Mouse (Mus musculus) olfactory bulb, adult 2 months (tissue): Measurements from ENCODE around the gene Nelfb. TPM values are rescaled to one million over a fixed set of nuclear protein-coding genes. Genes with fewer than 3 reads are reported as not detected.
"Not testable (repeated sequence)": the region's sequence is repeated elsewhere in the genome, so short reads cannot be mapped to it uniquely, and the experiment has no call there.

Source experiments
- H3K27ac ChIP-seq: fragments of 200-500 bp; 2 replicates; pipeline ENCODE4 v1.5.1; 2012; ENCODE audit warnings: low read depth, low read length; ENCODE audit not compliant: insufficient read depth
- H3K4me1 ChIP-seq: fragments of 200-500 bp; 2 replicates; pipeline ENCODE4 v1.6.1; 2012; ENCODE audit warnings: low read length; ENCODE audit not compliant: control insufficient read depth, insufficient read depth
- H3K4me3 ChIP-seq: fragments of 200-500 bp; 2 replicates; pipeline ENCODE4 v1.5.1; 2012; ENCODE audit warnings: mild to moderate bottlenecking, low read depth, low read length, moderate library complexity; ENCODE audit not compliant: insufficient read depth
- CTCF ChIP-seq: fragments of 200-500 bp; IDR thresholded peaks from 2 replicates; pipeline ENCODE4 v1.5.1; 2012; ENCODE audit warnings: low read depth, mild to moderate bottlenecking, low read length, moderate library complexity; ENCODE audit not compliant: insufficient read depth
- POLR2A ChIP-seq: fragments of 200-500 bp; IDR thresholded peaks from 2 replicates; pipeline ENCODE4 v1.6.1; 2012; ENCODE audit warnings: mild to moderate bottlenecking, low read depth, low read length, moderate library complexity; ENCODE audit not compliant: insufficient read depth
- WGBS: fragments of 180-500 bp; shearing (Covaris S2); methylation state at CpG from one replicate; pipeline ENCODE4 v1.1.7; 2018; 5-methylcytosine and 5-hydroxymethylcytosine counted together
- polyA plus RNA-seq: library from polyadenylated mRNA; stranded (reverse); fragments of >200 nt; gene quantifications from 2 replicates; pipeline ENCODE4 v1.2.4, GENCODE M21; 2012; ENCODE audit warnings: low replicate concordance; ENCODE audit not compliant: missing spikeins, insufficient read depth, insufficient read length

Nelfb gene
- not detected in 2 replicates for polyA plus RNA-seq

DNA sequence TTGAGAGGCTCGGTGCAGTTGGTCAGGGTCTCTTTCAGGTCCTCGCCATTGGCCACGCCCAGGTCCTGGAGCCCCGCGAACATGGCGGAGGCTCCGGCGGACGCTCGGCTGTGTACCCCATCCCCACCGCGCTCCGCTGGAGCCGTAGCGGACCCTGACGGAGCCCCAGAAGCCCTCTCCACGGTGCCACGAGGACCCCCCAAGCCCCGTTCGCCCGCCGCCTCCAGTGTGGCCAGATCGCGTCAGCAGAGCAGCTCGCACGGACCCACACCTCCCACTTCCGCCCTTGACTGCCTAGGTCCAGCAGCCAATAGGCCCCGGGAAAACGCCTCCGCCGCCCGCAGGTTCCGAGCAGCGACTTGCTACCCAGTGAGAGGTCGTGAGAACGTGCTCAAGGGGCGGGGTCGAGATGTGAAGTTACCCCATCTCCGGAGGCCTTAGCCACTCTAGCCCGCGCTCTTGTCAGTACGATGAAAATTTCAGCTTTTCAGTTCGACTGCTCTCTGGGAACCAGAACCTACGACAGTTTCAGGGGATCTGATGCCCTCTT lies at the start of gene Nelfb:
TSS of gene Nelfb (minus strand) at position 369 of the 550 bp plus-strand sequence.
- WGBS, result 1% methylated on average over 42 of the region's 44 CpGs
- Histone ChIP-seq H3K4me3 (peak within 1 kb of the TSS; percentile 84), H3K4me1 (peaks cover 11% of the 10 kb centered on the region), H3K27ac (peak within 1 kb of the TSS; percentile 66)
- TF ChIP-seq CTCF, result no peak
- TF ChIP-seq POLR2A, result peak; percentile 49

- WGBS, result 46% methylated on average over 2 of the region's 2 CpGs
- H3K4me1 ChIP-seq, result peaks cover 17% of the 10 kb centered on the region
- no peak for TF ChIP-seq POLR2A
- TF ChIP-seq CTCF, result no peak
These were observed 47.6 kb upstream of the Nelfb start for GRCm38 (mm10) chr2:25258887-25259286.

DNA sequence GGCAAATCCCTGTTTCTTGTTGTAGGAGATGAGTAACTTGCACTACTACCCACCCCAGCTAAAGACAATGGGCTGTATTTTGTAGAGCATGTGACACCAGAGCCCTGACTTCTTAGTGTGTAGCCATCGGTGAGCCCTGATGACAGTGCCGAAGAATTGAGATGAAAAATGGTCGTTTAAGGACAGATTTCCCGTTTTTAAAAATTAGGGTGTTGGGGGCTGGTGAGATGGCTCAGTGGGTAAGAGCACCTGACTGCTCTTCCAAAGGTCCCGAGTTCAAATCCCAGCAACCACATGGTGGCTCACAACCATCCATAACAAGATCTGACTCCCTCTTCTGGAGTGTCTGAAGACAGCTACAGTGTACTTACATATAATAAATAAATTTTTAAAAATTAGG lies 46.0 kb upstream of the Nelfb start:
- H3K4me1 ChIP-seq, H3K27ac ChIP-seq, H3K4me3 ChIP-seq: not testable (repeated sequence)
- 80% methylated on average over 5 of the region's 5 CpGs for WGBS

More at GRCm38 (mm10) chr2:25258887-25259286, 47.6 kb upstream of the Nelfb start:
- H3K27ac ChIP-seq, result no peak overlapping the region
- H3K4me3 ChIP-seq, result no peak overlapping the region

DNA sequence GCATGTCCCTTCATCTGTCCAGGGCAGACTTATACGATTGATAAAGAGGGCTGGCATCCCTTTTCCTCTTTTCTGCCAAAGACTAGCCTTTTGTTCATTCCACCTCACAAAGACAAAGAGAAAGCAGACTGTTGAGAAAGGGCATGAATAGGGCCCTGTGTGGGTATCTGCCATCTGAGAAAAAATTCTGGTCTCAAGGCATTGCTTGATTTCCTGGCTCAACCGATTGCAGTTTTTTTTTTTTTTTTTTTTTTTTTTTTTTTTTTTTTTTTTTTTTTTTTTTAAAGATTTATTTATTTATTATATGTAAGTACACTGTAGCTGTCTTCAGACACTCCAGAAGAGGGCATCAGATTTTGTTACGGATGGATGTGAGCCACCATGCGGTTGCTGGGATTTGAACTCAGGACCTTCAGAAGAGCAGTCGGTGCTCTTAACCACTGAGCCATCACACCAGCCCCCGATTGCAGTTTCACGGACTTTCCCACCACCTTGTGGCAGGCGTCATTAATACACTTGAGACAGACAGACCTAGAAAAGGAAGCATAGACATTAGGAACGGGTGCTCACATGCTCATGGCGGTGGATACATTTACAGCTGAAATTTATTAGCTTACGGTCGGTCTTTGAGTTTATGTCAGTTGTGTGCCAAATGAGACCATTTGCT lies 45.3 kb upstream of the Nelfb start:
- H3K27ac ChIP-seq, H3K4me1 ChIP-seq, H3K4me3 ChIP-seq: not testable (repeated sequence)
- WGBS, result 48% methylated on average over 12 of the region's 12 CpGs

DNA sequence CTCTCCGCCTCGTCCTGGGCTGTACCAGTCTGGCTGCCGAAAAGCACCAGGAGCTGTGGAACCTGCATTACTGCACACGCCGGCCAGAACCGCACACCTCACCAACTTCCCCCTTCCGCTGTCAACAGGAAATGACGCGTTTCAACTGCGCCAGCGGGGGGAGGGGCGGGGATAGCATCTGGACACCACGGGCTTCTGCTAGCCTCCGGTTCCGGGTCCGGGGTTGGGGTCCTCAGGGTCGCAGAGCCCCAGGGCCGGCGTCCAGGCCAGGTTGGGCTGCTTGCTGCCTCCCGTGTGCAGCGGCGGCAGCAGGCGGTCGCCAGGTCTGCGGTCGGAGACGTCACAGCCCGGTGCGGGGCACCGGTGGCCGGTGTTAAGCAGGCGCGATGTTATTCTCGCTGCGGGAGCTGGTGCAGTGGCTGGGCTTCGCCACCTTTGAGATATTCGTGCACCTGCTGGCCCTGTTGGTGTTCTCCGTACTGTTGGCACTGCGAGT lies 44.0 kb upstream of the Nelfb start, which contains the start of gene Tmem203:
TSS of gene Tmem203 (plus strand) at position 156 of the 496 bp plus-strand sequence.
- Histone ChIP-seq H3K27ac (peak within 1 kb of the TSS; percentile 17; the same call in 1 of the 2 replicates), H3K4me3 (peak within 1 kb of the TSS; percentile 75), H3K4me1 (peaks cover 3% of the 10 kb centered on the region; the same call in 1 of the 2 replicates)
- TF ChIP-seq POLR2A (peak; percentile 64), CTCF (no peak)
- under 1% methylated on average over 39 of the region's 39 CpGs for WGBS

DNA sequence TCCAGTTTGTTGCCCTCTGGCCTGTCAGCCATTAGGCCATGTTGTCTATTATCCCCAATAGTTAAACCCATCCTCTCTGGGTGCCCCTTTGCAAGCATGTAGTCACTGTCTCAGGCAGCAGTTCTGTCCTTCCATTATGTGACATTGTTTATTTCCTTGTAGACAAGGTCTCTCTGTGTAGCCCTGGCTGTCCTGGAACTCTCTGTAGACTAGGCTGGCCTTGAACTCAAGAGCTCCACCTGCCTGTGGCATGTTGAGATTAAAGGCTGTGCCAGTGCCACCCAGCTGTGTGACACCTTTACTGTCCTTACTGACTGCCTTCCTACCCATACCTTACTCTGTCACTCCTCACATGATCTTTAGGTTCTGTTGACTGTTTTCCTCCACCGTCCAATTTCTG lies 41.0 kb upstream of the Nelfb start:
- Histone ChIP-seq H3K4me1 (peaks cover 3% of the 10 kb centered on the region; the same call in 1 of the 2 replicates), H3K27ac (no peak overlapping the region), H3K4me3 (no peak overlapping the region)
- no peak for TF ChIP-seq CTCF
- no peak for TF ChIP-seq POLR2A
- 77% methylated on average over 1 of the region's 1 CpGs for WGBS

- TF ChIP-seq CTCF, result no peak
- TF ChIP-seq POLR2A, result no peak
- peaks cover 16% of the 10 kb centered on the region for H3K4me1 ChIP-seq
- no peak within 1 kb of the TSS for H3K4me3 ChIP-seq
- WGBS, result 88% methylated on average over 10 of the region's 10 CpGs
- no peak within 1 kb of the TSS for H3K27ac ChIP-seq
These were observed 35.1 kb upstream of the Nelfb start, which contains the start of gene AL732309.1 for GRCm38 (mm10) chr2:25246183-25247072. Gene AL732309.1, minus strand, starts transcription at chr2:25246863.

GRCm38 (mm10) chr2:25244144-25244543 lies 32.9 kb upstream of the Nelfb start:
- H3K4me3 ChIP-seq, result no peak overlapping the region
- WGBS, result 85% methylated on average over 4 of the region's 4 CpGs
- no peak for TF ChIP-seq CTCF
- TF ChIP-seq POLR2A, result no peak
- H3K27ac ChIP-seq, result no peak overlapping the region
- H3K4me1 ChIP-seq, result peaks cover 26% of the 10 kb centered on the region

GRCm38 (mm10) chr2:25243342-25243741 lies 32.1 kb upstream of the Nelfb start:
- TF ChIP-seq POLR2A (no peak), CTCF (no peak)
- 73% methylated on average over 8 of the region's 8 CpGs for WGBS
- Histone ChIP-seq H3K4me1 (peaks cover 26% of the 10 kb centered on the region), H3K4me3 (no peak overlapping the region; the same call in 1 of the 2 replicates), H3K27ac (no peak overlapping the region)
